Mouse (Mus musculus): ENCODE measurements at regions not wholly inside any gene's neighbourhood (a gene's known extent, or its start where the extent isn't known, plus 50 kb on each side); places are given as distances from the start of the nearest gene placed in this dataset.

DNA sequence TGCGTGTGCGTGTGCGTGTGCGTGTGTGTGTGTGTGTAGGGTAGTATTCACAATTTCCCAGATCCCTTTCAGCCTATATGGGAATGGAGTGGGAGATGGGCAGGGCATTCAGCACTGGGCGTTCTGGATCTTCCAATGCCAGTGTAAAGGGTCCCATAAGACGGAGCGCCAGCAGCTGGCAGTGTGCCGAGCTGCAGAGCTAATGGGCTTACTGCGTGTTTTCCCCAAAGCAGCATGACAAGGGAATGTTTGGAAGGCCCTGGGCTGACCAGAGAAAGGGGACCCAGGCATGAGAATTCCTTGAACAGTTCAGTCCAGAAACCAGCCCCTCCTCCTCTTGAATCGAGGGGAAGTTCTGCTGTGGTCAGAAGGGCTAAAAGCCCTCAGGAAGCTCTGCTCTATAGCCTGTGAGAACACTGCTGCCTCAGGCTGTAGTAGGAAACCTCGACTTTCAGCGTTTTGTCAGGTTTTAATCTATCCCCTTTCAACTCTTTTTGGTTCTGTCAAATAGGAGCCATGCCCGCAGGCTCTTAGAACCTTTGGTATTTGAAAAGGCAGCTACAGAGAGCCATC is 172.4 kb downstream of the Ktn1 start:
- no peak overlapping the region for H3K27ac ChIP-seq (ENCODE audit: control insufficient read depth, insufficient read depth, low read depth, low read length, poor library complexity)
- TF ChIP-seq CTCF (IDR thresholded peaks at IDR 0.05; ENCODE audit: control insufficient read depth, insufficient read depth, low read length) = no peak
- TF ChIP-seq POLR2A (IDR thresholded peaks at IDR 0.05; ENCODE audit: borderline replicate concordance, control insufficient read depth, low read depth, low read length) = no peak
- no peak overlapping the region for H3K4me3 ChIP-seq (replicated peaks; ENCODE audit: control insufficient read depth, low read depth, low read length)
- WGBS = 55% methylated on average over 13 of the region's 13 CpGs
- no peaks in the 10 kb centered on the region for H3K4me1 ChIP-seq (ENCODE audit: control insufficient read depth, insufficient read depth, low read length)

DNA sequence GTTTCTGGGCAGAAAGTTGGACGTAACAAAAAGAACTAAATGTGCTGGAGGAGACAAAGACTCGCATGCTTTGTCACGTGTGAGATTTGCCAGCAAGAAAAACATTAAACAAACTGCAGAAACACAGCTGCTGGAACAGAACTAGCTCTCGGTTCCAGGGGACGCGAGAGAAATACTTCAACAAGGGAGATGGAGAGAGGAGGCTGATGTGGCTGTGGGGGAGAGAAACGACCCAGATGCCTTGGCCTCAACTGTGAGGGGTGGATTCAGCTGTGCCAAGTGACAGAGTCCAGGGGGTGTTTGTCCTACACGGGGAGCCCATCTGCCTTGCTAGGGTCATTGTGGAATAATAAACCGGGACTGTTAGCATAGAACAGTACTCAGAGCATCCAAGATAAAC is 174.9 kb downstream of the Ktn1 start:
- WGBS = 79% methylated on average over 9 of the region's 9 CpGs
- TF ChIP-seq POLR2A (IDR thresholded peaks at IDR 0.05; ENCODE audit: borderline replicate concordance, control insufficient read depth, low read depth, low read length) (no peak), CTCF (IDR thresholded peaks at IDR 0.05; ENCODE audit: control insufficient read depth, insufficient read depth, low read length) (no peak)
- Histone ChIP-seq H3K4me3 (replicated peaks; ENCODE audit: control insufficient read depth, low read depth, low read length) (no peak overlapping the region), H3K27ac (ENCODE audit: control insufficient read depth, insufficient read depth, low read depth, low read length, poor library complexity) (no peak overlapping the region), H3K4me1 (ENCODE audit: control insufficient read depth, insufficient read depth, low read length) (no peaks in the 10 kb centered on the region)

DNA sequence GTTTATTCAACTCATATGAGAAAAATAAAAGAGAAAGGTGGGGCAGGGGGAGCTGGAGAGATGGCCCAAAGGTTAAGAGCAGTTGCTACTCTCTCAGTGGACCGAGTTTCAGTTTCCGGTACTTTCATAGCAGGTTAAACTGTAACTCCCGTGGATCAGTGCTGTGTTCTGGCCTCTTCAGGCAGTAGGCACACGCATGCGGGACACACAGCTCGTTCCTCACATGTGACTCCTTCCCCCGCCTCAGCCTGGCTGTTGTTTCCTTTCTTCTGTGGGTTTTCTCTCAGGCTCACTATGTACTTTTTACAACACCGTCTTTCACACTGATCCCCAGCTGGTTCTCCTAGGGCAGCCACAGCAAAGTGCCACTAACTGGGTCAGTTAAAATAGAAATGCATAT is 175.4 kb downstream of the Ktn1 start:
- WGBS = 12% methylated on average over 8 of the region's 8 CpGs
- Histone ChIP-seq H3K27ac (ENCODE audit: control insufficient read depth, insufficient read depth, low read depth, low read length, poor library complexity) (no peak overlapping the region), H3K4me1 (ENCODE audit: control insufficient read depth, insufficient read depth, low read length) (no peaks in the 10 kb centered on the region), H3K4me3 (replicated peaks; ENCODE audit: control insufficient read depth, low read depth, low read length) (no peak overlapping the region)
- TF ChIP-seq CTCF (IDR thresholded peaks at IDR 0.05; ENCODE audit: control insufficient read depth, insufficient read depth, low read length) = no peak
- TF ChIP-seq POLR2A (IDR thresholded peaks at IDR 0.05; ENCODE audit: borderline replicate concordance, control insufficient read depth, low read depth, low read length) = no peak

DNA sequence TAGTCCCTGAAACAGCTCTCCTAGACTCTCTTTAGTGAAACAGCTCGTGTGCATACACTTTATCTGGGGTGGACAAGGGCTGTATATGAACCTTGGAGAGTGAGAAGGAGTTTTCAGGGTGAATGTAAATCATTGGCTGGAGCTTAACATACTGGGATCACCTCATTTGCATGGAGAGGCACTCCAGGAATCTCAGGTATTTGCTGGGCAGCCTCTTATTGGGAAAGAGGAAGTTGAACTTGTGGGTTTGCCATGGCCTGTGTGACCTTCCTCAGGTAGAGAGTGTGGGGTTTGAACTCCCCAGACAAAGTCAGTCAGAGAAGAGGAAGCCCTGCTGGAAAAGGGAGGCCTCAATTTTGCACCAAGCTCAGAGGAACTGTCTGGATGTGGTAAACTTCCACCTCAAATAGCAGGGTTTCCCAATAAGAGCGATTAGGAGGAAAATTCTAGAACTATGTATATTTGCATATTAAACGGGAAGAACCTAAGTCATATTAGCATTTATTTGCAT is 177.3 kb downstream of the Ktn1 start:
- Histone ChIP-seq H3K27ac (ENCODE audit: control insufficient read depth, insufficient read depth, low read depth, low read length, poor library complexity) (no peak overlapping the region), H3K4me1 (ENCODE audit: control insufficient read depth, insufficient read depth, low read length) (no peaks in the 10 kb centered on the region), H3K4me3 (replicated peaks; ENCODE audit: control insufficient read depth, low read depth, low read length) (no peak overlapping the region)
- TF ChIP-seq POLR2A (IDR thresholded peaks at IDR 0.05; ENCODE audit: borderline replicate concordance, control insufficient read depth, low read depth, low read length) (no peak), CTCF (IDR thresholded peaks at IDR 0.05; ENCODE audit: control insufficient read depth, insufficient read depth, low read length) (no peak)
- WGBS = 21% methylated on average over 3 of the region's 3 CpGs

DNA sequence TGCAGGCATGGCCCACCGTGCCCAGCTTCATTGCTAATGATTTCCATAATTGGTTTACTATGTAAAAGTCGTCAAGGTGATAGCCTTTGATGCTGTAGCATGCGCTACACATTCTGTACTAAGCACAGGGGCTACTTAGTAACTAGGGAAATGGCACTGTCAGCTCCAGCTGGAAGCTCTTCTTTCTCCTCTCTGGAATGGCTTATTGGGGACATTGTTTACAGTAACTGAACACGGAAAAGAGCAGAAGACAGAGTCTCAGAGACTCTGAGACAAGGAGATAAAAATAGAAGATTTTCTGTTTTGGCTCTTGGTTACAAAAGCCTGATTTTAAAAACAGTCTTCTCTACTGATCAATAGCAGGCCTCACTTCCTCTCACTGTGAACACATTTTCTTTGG is 178.3 kb downstream of the Ktn1 start:
- Histone ChIP-seq H3K4me1 (ENCODE audit: control insufficient read depth, insufficient read depth, low read length) (no peaks in the 10 kb centered on the region), H3K4me3 (replicated peaks; ENCODE audit: control insufficient read depth, low read depth, low read length) (no peak overlapping the region), H3K27ac (ENCODE audit: control insufficient read depth, insufficient read depth, low read depth, low read length, poor library complexity) (no peak overlapping the region)
- WGBS = 80% methylated on average over 4 of the region's 4 CpGs
- no peak for TF ChIP-seq POLR2A (IDR thresholded peaks at IDR 0.05; ENCODE audit: borderline replicate concordance, control insufficient read depth, low read depth, low read length)
- TF ChIP-seq CTCF (IDR thresholded peaks at IDR 0.05; ENCODE audit: control insufficient read depth, insufficient read depth, low read length) = no peak

DNA sequence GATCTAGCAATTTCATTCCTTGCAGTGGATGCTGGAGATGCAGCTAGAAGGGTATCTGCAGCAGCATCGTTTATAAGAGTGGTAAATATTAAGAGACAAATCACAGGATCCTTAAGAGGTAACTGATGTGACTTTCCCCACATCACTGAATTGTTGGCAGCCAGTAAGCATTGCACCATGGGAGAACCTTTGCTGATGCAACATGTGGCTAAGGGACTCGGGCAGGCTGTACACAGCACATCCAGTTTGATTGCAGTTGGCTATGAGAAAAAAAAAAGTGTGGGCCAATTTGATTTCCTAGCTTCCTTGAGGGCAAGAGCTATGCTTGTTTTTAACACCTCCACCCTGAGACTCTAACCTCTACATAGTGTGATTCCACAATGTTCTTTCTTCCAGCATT is 179.4 kb downstream of the Ktn1 start:
- H3K27ac ChIP-seq (ENCODE audit: control insufficient read depth, insufficient read depth, low read depth, low read length, poor library complexity) = no peak overlapping the region
- TF ChIP-seq CTCF (IDR thresholded peaks at IDR 0.05; ENCODE audit: control insufficient read depth, insufficient read depth, low read length) (no peak), POLR2A (IDR thresholded peaks at IDR 0.05; ENCODE audit: borderline replicate concordance, control insufficient read depth, low read depth, low read length) (no peak)
- WGBS = 52% methylated on average over 2 of the region's 2 CpGs

DNA sequence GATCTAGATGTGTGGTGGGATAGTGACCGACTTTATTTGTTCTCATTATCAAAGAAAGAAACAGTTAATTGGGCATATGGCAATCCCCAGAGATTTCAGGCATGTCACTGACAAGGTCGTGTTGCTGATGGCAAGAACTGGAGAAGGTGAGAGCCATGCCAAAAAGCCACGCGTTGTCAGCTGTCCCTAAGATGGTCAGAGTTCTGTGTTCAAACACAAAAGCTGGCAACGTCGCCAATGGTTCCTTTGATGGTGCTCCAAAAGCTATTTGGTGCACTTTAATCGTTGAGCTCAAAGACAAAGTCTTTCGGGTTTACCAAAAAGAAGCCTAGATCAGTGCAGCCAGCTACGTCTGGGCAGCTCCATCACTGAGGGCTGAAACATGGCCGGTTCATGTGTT is 185.4 kb downstream of the Ktn1 start:
- Histone ChIP-seq H3K4me1 (ENCODE audit: control insufficient read depth, insufficient read depth, low read length) (no peaks in the 10 kb centered on the region), H3K27ac (ENCODE audit: control insufficient read depth, insufficient read depth, low read depth, low read length, poor library complexity) (no peak overlapping the region), H3K4me3 (replicated peaks; ENCODE audit: control insufficient read depth, low read depth, low read length) (no peak overlapping the region)
- 85% methylated on average over 10 of the region's 10 CpGs for WGBS
- TF ChIP-seq CTCF (IDR thresholded peaks at IDR 0.05; ENCODE audit: control insufficient read depth, insufficient read depth, low read length) = no peak
- TF ChIP-seq POLR2A (IDR thresholded peaks at IDR 0.05; ENCODE audit: borderline replicate concordance, control insufficient read depth, low read depth, low read length) = no peak

More for the DNA sequence above, 179.4 kb downstream of the Ktn1 start:
- no peak overlapping the region for H3K4me3 ChIP-seq (replicated peaks; ENCODE audit: control insufficient read depth, low read depth, low read length)
- no peaks in the 10 kb centered on the region for H3K4me1 ChIP-seq (ENCODE audit: control insufficient read depth, insufficient read depth, low read length)

DNA sequence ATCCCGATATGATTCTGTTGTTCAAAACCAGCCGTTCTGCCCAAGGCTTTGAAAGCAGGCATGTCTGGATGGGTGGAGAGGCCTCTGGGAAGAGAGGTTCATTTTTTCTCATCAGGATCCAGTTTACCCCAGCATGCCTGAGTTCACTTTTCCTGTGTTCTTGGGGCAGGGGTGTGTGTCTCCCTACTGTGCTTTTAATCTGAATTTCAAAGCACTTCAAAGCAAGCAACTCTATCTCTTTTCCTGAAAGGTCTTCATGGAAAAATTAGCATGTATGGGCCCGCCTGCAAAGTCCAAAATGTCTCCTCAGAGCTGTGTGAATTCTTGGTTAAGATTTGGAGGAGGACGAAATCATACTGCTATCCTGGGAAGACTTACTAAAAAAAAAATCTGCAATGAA is 187.2 kb downstream of the Ktn1 start:
- no peak overlapping the region for H3K27ac ChIP-seq (ENCODE audit: control insufficient read depth, insufficient read depth, low read depth, low read length, poor library complexity)
- WGBS = 78% methylated on average over 4 of the region's 4 CpGs
- no peaks in the 10 kb centered on the region for H3K4me1 ChIP-seq (ENCODE audit: control insufficient read depth, insufficient read depth, low read length)
- no peak overlapping the region for H3K4me3 ChIP-seq (replicated peaks; ENCODE audit: control insufficient read depth, low read depth, low read length)
- TF ChIP-seq POLR2A (IDR thresholded peaks at IDR 0.05; ENCODE audit: borderline replicate concordance, control insufficient read depth, low read depth, low read length) (no peak), CTCF (IDR thresholded peaks at IDR 0.05; ENCODE audit: control insufficient read depth, insufficient read depth, low read length) (no peak)

Data from bone marrow, adult 2 months (tissue).